Mouse (Mus musculus) intestine, embryonic 14.5 days (tissue): ENCODE measurements around the gene Fam221a. TPM values are rescaled to one million over a fixed set of nuclear protein-coding genes. Genes with fewer than 3 reads are reported as not detected.

Source experiments
- ATAC-seq: fragments of 200-750 bp; cut with Nextera tagmentation; replicated peaks from 2 replicates; pipeline ENCODE4 v1.8.0; 2017; ENCODE audit warnings: low read depth, moderate number of reproducible peaks, moderate TSS enrichment, moderate library complexity; ENCODE audit not compliant: low FRiP score, low TSS enrichment
- DNase-seq: peaks from one replicate; pipeline ENCODE4 v3.0.0-alpha.2; 2018; ENCODE audit warnings: low spot score
- H3K27ac ChIP-seq: fragments of 300-500 bp; sonication (generic); 2 replicates; pipeline ENCODE4 v1.5.1; 2014; ENCODE audit warnings: low read depth, mild to moderate bottlenecking, control low read depth
- H3K27me3 ChIP-seq: fragments of 300-500 bp; sonication (generic); replicated peaks from 2 replicates; pipeline ENCODE4 v1.6.1; 2014; ENCODE audit warnings: low read length, control low read depth; ENCODE audit not compliant: control insufficient read depth, insufficient read depth
- H3K36me3 ChIP-seq: fragments of 300-500 bp; sonication (generic); 2 replicates; pipeline ENCODE4 v1.6.1; 2014; ENCODE audit warnings: low read length, control low read depth; ENCODE audit not compliant: control insufficient read depth, insufficient read depth
- H3K4me1 ChIP-seq: fragments of 300-500 bp; sonication (generic); replicated peaks from 2 replicates; pipeline ENCODE4 v1.6.1; 2014; ENCODE audit warnings: low read length, control low read depth, mixed read lengths; ENCODE audit not compliant: control insufficient read depth, insufficient read depth
- H3K4me2 ChIP-seq: fragments of 300-500 bp; sonication (generic); 2 replicates; pipeline ENCODE4 v1.6.1; 2014; ENCODE audit warnings: low read length
- H3K4me3 ChIP-seq: fragments of 300-500 bp; sonication (generic); 2 replicates; pipeline ENCODE4 v1.5.1; 2014; ENCODE audit warnings: low read depth, low read length, control low read depth, mixed read lengths
- H3K9ac ChIP-seq: fragments of 300-500 bp; sonication (generic); 2 replicates; pipeline ENCODE4 v1.6.1; 2014; ENCODE audit warnings: mild to moderate bottlenecking, low read length
- H3K9me3 ChIP-seq: fragments of 300-500 bp; sonication (generic); 2 replicates; pipeline ENCODE4 v1.6.1; 2016; ENCODE audit warnings: low read length, control low read depth; ENCODE audit not compliant: control insufficient read depth
- WGBS: fragments of 180-500 bp; shearing (Covaris S2); extraction: QIAGEN DNeasy Blood & Tissue Kit; methylation state at CpG from one replicate; pipeline ENCODE4 v1.1.7; 2014; 5-methylcytosine and 5-hydroxymethylcytosine counted together
- polyA plus RNA-seq: library from polyadenylated mRNA; unstranded; fragments of >200 nt; fragmentation: Nextera tagmentation; extraction: Ambion mirVana; gene quantifications from 2 replicates; pipeline ENCODE4 v1.2.1, GENCODE M21; 2014

Gene Fam221a
- polyA plus RNA-seq, 1 experiment from 2014 or later, result 9.6 TPM

- DNase-seq (no peak), ATAC-seq (no peak)
- Histone ChIP-seq H3K27ac (no peak overlapping the region), H3K4me2 (no peak overlapping the region), H3K27me3 (no peaks in the 10 kb centered on the region), H3K36me3 (no peaks in the 10 kb centered on the region), H3K4me3 (no peak overlapping the region), H3K9ac (no peak overlapping the region), H3K9me3 (no peaks in the 10 kb centered on the region), H3K4me1 (no peaks in the 10 kb centered on the region)
Measured at GRCm38 (mm10) chr6:49360420-49360819, 7.1 kb upstream of the Fam221a start.

- 34% methylated on average over 3 of the region's 3 CpGs for WGBS
- H3K9ac ChIP-seq, result peak overlapping the region; percentile 65
- H3K36me3 ChIP-seq, result no peaks in the 10 kb centered on the region
- DNase-seq (peak; percentile 55), ATAC-seq (no peak)
- H3K4me2 ChIP-seq, result peak overlapping the region; percentile 59
- peak overlapping the region; percentile 79 for H3K27ac ChIP-seq
- H3K4me1 ChIP-seq, result peaks cover 3% of the 10 kb centered on the region; the same call in 1 of the 2 replicates
- H3K27me3 ChIP-seq, result no peaks in the 10 kb centered on the region
- peak overlapping the region; percentile 57 for H3K4me3 ChIP-seq
- no peaks in the 10 kb centered on the region for H3K9me3 ChIP-seq
Measured at GRCm38 (mm10) chr6:49368212-49368611, 673 bp downstream of the Fam221a start.

GRCm38 (mm10) chr6:49372705-49373104 is 5.2 kb downstream of the Fam221a start:
- DNase-seq (no peak), ATAC-seq (no peak)
- WGBS, result 80% methylated on average over 4 of the region's 4 CpGs
- Histone ChIP-seq H3K4me1 (peaks cover 3% of the 10 kb centered on the region; the same call in 1 of the 2 replicates), H3K9ac (no peak overlapping the region), H3K36me3 (no peaks in the 10 kb centered on the region), H3K9me3 (no peaks in the 10 kb centered on the region), H3K4me3 (no peak overlapping the region), H3K4me2 (no peak overlapping the region), H3K27me3 (no peaks in the 10 kb centered on the region), H3K27ac (no peak overlapping the region)

- Histone ChIP-seq H3K36me3 (no peaks in the 10 kb centered on the region), H3K9me3 (no peaks in the 10 kb centered on the region), H3K9ac (no peak overlapping the region), H3K27ac (no peak overlapping the region), H3K4me3 (no peak overlapping the region), H3K4me2 (no peak overlapping the region), H3K4me1 (no peaks in the 10 kb centered on the region), H3K27me3 (no peaks in the 10 kb centered on the region)
- DNase-seq, result no peak
- WGBS, result 57% methylated on average over 2 of the region's 2 CpGs
- no peak for ATAC-seq
Measured at GRCm38 (mm10) chr6:49373943-49374342, 6.4 kb downstream of the Fam221a start.

- no peak for ATAC-seq
- no peak for DNase-seq
- Histone ChIP-seq H3K9ac (no peak overlapping the region), H3K4me3 (no peak overlapping the region), H3K4me1 (no peaks in the 10 kb centered on the region), H3K9me3 (no peaks in the 10 kb centered on the region), H3K36me3 (no peaks in the 10 kb centered on the region; the same call in 1 of the 2 replicates), H3K27ac (no peak overlapping the region), H3K27me3 (no peaks in the 10 kb centered on the region), H3K4me2 (no peak overlapping the region)
- 52% methylated on average over 12 of the region's 12 CpGs for WGBS
Measured at GRCm38 (mm10) chr6:49378328-49378727, 10.8 kb downstream of the Fam221a start.

GRCm38 (mm10) chr6:49394276-49394675 is 26.7 kb downstream of the Fam221a start:
- DNase-seq, result no peak
- Histone ChIP-seq H3K4me3 (no peak overlapping the region), H3K9ac (no peak overlapping the region), H3K36me3 (no peaks in the 10 kb centered on the region), H3K27ac (no peak overlapping the region), H3K27me3 (no peaks in the 10 kb centered on the region), H3K9me3 (no peaks in the 10 kb centered on the region), H3K4me1 (no peaks in the 10 kb centered on the region), H3K4me2 (no peak overlapping the region)
- WGBS, result 68% methylated on average over 1 of the region's 1 CpGs
- ATAC-seq, result no peak

- DNase-seq (no peak), ATAC-seq (no peak)
- H3K27ac ChIP-seq, result no peak within 1 kb of the TSS
- WGBS, result 85% methylated on average over 34 of the region's 34 CpGs
- H3K36me3 ChIP-seq, result no peaks in the 10 kb centered on the region
- H3K9me3 ChIP-seq, result no peaks in the 10 kb centered on the region
- no peak within 1 kb of the TSS for H3K9ac ChIP-seq
- no peak within 1 kb of the TSS for H3K4me2 ChIP-seq
- H3K27me3 ChIP-seq, result no peaks in the 10 kb centered on the region
- no peak within 1 kb of the TSS for H3K4me3 ChIP-seq
- H3K4me1 ChIP-seq, result no peaks in the 10 kb centered on the region
Measured at GRCm38 (mm10) chr6:49395316-49395715, 27.8 kb downstream of the Fam221a start, which contains the start of gene Stk31. Stk31 (plus strand) TSS chr6:49395604.

GRCm38 (mm10) chr6:49397466-49397865 is 29.9 kb downstream of the Fam221a start:
- Histone ChIP-seq H3K36me3 (no peaks in the 10 kb centered on the region), H3K27ac (no peak overlapping the region), H3K4me2 (no peak overlapping the region), H3K9me3 (no peaks in the 10 kb centered on the region), H3K9ac (no peak overlapping the region), H3K4me1 (no peaks in the 10 kb centered on the region), H3K27me3 (no peaks in the 10 kb centered on the region), H3K4me3 (no peak overlapping the region)
- ATAC-seq (no peak), DNase-seq (no peak)

- DNase-seq (no peak), ATAC-seq (no peak)
- H3K4me1 ChIP-seq, result no peaks in the 10 kb centered on the region
- no peak overlapping the region for H3K4me2 ChIP-seq
- no peak overlapping the region for H3K4me3 ChIP-seq
- no peak overlapping the region for H3K9ac ChIP-seq
- no peaks in the 10 kb centered on the region for H3K27me3 ChIP-seq
- H3K36me3 ChIP-seq, result no peaks in the 10 kb centered on the region
- no peaks in the 10 kb centered on the region for H3K9me3 ChIP-seq
- no peak overlapping the region for H3K27ac ChIP-seq
Measured at GRCm38 (mm10) chr6:49398365-49398764, 30.8 kb downstream of the Fam221a start.
